Mouse (Mus musculus) liver, postnatal 0 days (tissue): ENCODE results near the gene Kirrel3. TPM values are rescaled to one million over a fixed set of nuclear protein-coding genes. Genes with fewer than 3 reads are reported as not detected.

ENCODE experiments used
- ATAC-seq: fragments of 200-750 bp; cut with Nextera tagmentation; 2 replicates; pipeline ENCODE4 v1.8.0; 2017; ENCODE audit warnings: mild to moderate bottlenecking, moderate library complexity
- DNase-seq: peaks from one replicate; pipeline ENCODE4 v3.0.0-alpha.2; 2016
- H3K27ac ChIP-seq: fragments of 300-500 bp; sonication (generic); 2 replicates; pipeline ENCODE4 v1.5.1; 2014; ENCODE audit warnings: antibody characterized with exemption, moderate library complexity, mild to moderate bottlenecking, low read depth
- H3K27me3 ChIP-seq: fragments of 300-500 bp; sonication (generic); 2 replicates; pipeline ENCODE4 v1.6.1; 2014; ENCODE audit warnings: low read length, control low read depth, mixed read lengths; ENCODE audit not compliant: insufficient read depth
- H3K36me3 ChIP-seq: fragments of 300-500 bp; sonication (generic); replicated peaks from 2 replicates; pipeline ENCODE4 v1.6.1; 2014; ENCODE audit warnings: mild to moderate bottlenecking, control low read depth, low read length, moderate library complexity, mixed read lengths; ENCODE audit not compliant: insufficient read depth
- H3K4me1 ChIP-seq: fragments of 300-500 bp; sonication (generic); 2 replicates; pipeline ENCODE4 v1.6.1; 2014; ENCODE audit warnings: antibody characterized with exemption, mild to moderate bottlenecking, control low read depth; ENCODE audit not compliant: insufficient read depth
- H3K4me2 ChIP-seq: fragments of 300-500 bp; sonication (generic); 2 replicates; pipeline ENCODE4 v1.6.1; 2014; ENCODE audit warnings: low read depth, mild to moderate bottlenecking, low read length, moderate library complexity, mixed read lengths
- H3K4me3 ChIP-seq: fragments of 300-500 bp; sonication (generic); 2 replicates; pipeline ENCODE4 v1.5.1; 2014; ENCODE audit warnings: low read depth, low read length
- H3K9ac ChIP-seq: fragments of 300-500 bp; sonication (generic); replicated peaks from 2 replicates; pipeline ENCODE4 v1.6.1; 2014; ENCODE audit warnings: mild to moderate bottlenecking, moderate library complexity
- H3K9me3 ChIP-seq: fragments of 300-500 bp; sonication (generic); 2 replicates; pipeline ENCODE4 v1.6.1; 2016; ENCODE audit warnings: mild to moderate bottlenecking, control low read depth, low read length, mixed read lengths
- CTCF ChIP-seq: sonication (generic); IDR thresholded peaks from 2 replicates; pipeline ENCODE4 v1.5.1; 2016; ENCODE audit warnings: antibody characterized with exemption, low read depth
- EP300 ChIP-seq: IDR thresholded peaks from 2 replicates; pipeline ENCODE4 v1.6.1; 2016; ENCODE audit warnings: antibody characterized with exemption, low read depth, mild to moderate bottlenecking
- WGBS: fragments of 180-500 bp; shearing (Covaris S2); extraction: QIAGEN DNeasy Blood & Tissue Kit; methylation state at CpG from one replicate; pipeline ENCODE4 v1.1.7; 2014; ENCODE audit not compliant: insufficient replicate concordance; 5-methylcytosine and 5-hydroxymethylcytosine counted together
- polyA plus RNA-seq: library from polyadenylated mRNA; unstranded; fragments of >200 nt; fragmentation: Nextera tagmentation; extraction: Ambion mirVana; gene quantifications from 2 replicates; pipeline ENCODE4 v1.2.1, GENCODE M21; 2015

The Kirrel3 gene
- polyA plus RNA-seq, 1 experiment from 2014 or later: 0.07 TPM

- Histone ChIP-seq H3K27ac (no peak overlapping the region), H3K27me3 (no peaks in the 10 kb centered on the region), H3K36me3 (no peaks in the 10 kb centered on the region), H3K4me3 (no peak overlapping the region), H3K4me2 (no peak overlapping the region), H3K9me3 (no peaks in the 10 kb centered on the region), H3K9ac (no peak overlapping the region), H3K4me1 (no peaks in the 10 kb centered on the region)
- no peak for TF ChIP-seq CTCF
- TF ChIP-seq EP300: no peak
- ATAC-seq (no peak), DNase-seq (no peak)
- whole genome bisulfite sequencing: 73% methylated on average over 9 of the region's 9 CpGs
Observed at GRCm38 (mm10) chr9:34559102-34559501, 73.4 kb downstream of the Kirrel3 start.

- no peaks in the 10 kb centered on the region for H3K27me3 ChIP-seq
- TF ChIP-seq CTCF (no peak), EP300 (no peak)
- WGBS: 73% methylated on average over 1 of the region's 1 CpGs
- H3K9ac ChIP-seq: no peak overlapping the region
- no peaks in the 10 kb centered on the region for H3K4me1 ChIP-seq
- no peaks in the 10 kb centered on the region for H3K36me3 ChIP-seq
- H3K9me3 ChIP-seq: no peaks in the 10 kb centered on the region
- no peak overlapping the region for H3K4me2 ChIP-seq
- H3K27ac ChIP-seq: no peak overlapping the region
- ATAC-seq (no peak), DNase-seq (no peak)
- no peak overlapping the region for H3K4me3 ChIP-seq
Observed at GRCm38 (mm10) chr9:34561281-34561680, 75.6 kb downstream of the Kirrel3 start.

- H3K4me1 ChIP-seq: no peaks in the 10 kb centered on the region
- no peak for TF ChIP-seq CTCF
- no peak for TF ChIP-seq EP300
- no peak overlapping the region for H3K27ac ChIP-seq
- WGBS: 72% methylated on average over 9 of the region's 9 CpGs
- no peaks in the 10 kb centered on the region for H3K9me3 ChIP-seq
- no peaks in the 10 kb centered on the region for H3K27me3 ChIP-seq
- no peak overlapping the region for H3K4me3 ChIP-seq
- DNase-seq (no peak), ATAC-seq (no peak)
- no peak overlapping the region for H3K9ac ChIP-seq
- no peaks in the 10 kb centered on the region for H3K36me3 ChIP-seq
- H3K4me2 ChIP-seq: no peak overlapping the region
Observed at GRCm38 (mm10) chr9:34562437-34563000, 76.8 kb downstream of the Kirrel3 start.

- 72% methylated on average over 4 of the region's 4 CpGs for WGBS
- no peaks in the 10 kb centered on the region for H3K27me3 ChIP-seq
- H3K9me3 ChIP-seq: no peaks in the 10 kb centered on the region
- H3K9ac ChIP-seq: no peak overlapping the region
- no peak for TF ChIP-seq CTCF
- TF ChIP-seq EP300: no peak
- no peak overlapping the region for H3K4me3 ChIP-seq
- no peak overlapping the region for H3K4me2 ChIP-seq
- DNase-seq (no peak), ATAC-seq (no peak)
- H3K4me1 ChIP-seq: no peaks in the 10 kb centered on the region
- no peak overlapping the region for H3K27ac ChIP-seq
- no peaks in the 10 kb centered on the region for H3K36me3 ChIP-seq
Observed at GRCm38 (mm10) chr9:34573906-34574305, 88.2 kb downstream of the Kirrel3 start.

- no peak for ATAC-seq
- Histone ChIP-seq H3K9me3 (no peaks in the 10 kb centered on the region), H3K27ac (no peak overlapping the region), H3K4me3 (no peak overlapping the region), H3K36me3 (no peaks in the 10 kb centered on the region), H3K9ac (no peak overlapping the region), H3K4me2 (no peak overlapping the region), H3K4me1 (no peaks in the 10 kb centered on the region), H3K27me3 (no peaks in the 10 kb centered on the region)
- WGBS: 80% methylated on average over 6 of the region's 6 CpGs
- TF ChIP-seq CTCF (no peak), EP300 (no peak)
- no peak for DNase-seq
Observed at GRCm38 (mm10) chr9:34574611-34575010, 88.9 kb downstream of the Kirrel3 start.

GRCm38 (mm10) chr9:34579174-34579573 is 93.5 kb downstream of the Kirrel3 start:
- Histone ChIP-seq H3K27me3 (no peaks in the 10 kb centered on the region), H3K4me1 (no peaks in the 10 kb centered on the region), H3K27ac (no peak overlapping the region), H3K9me3 (no peaks in the 10 kb centered on the region), H3K36me3 (no peaks in the 10 kb centered on the region), H3K4me2 (no peak overlapping the region), H3K9ac (no peak overlapping the region), H3K4me3 (no peak overlapping the region)
- ATAC-seq (no peak), DNase-seq (no peak)
- TF ChIP-seq EP300: no peak
- no peak for TF ChIP-seq CTCF
- WGBS: 79% methylated on average over 6 of the region's 6 CpGs

GRCm38 (mm10) chr9:34580059-34580458 is 94.4 kb downstream of the Kirrel3 start:
- DNase-seq: no peak
- H3K4me3 ChIP-seq: no peak overlapping the region
- no peak for ATAC-seq

More at GRCm38 (mm10) chr9:34580059-34580458, 94.4 kb downstream of the Kirrel3 start:
- Histone ChIP-seq H3K9ac (no peak overlapping the region), H3K27me3 (no peaks in the 10 kb centered on the region), H3K4me2 (no peak overlapping the region), H3K4me1 (no peaks in the 10 kb centered on the region), H3K27ac (no peak overlapping the region), H3K9me3 (no peaks in the 10 kb centered on the region), H3K36me3 (no peaks in the 10 kb centered on the region)
- 66% methylated on average over 1 of the region's 1 CpGs for WGBS
- TF ChIP-seq CTCF: no peak
- no peak for TF ChIP-seq EP300
